Mouse (Mus musculus) C2C12 (cell line): ENCODE measurements around the gene Rtn4r.

Experiments used
- CTCF ChIP-seq: IDR thresholded peaks from one replicate; pipeline ENCODE4 v1.5.1; 2011; ENCODE audit not compliant: control insufficient read depth, insufficient read depth, insufficient read length
- MAX ChIP-seq: IDR thresholded peaks from one replicate; pipeline ENCODE4 v1.6.1; 2011; ENCODE audit warnings: mild to moderate bottlenecking, control low read depth

GRCm38 (mm10) chr16:18116467-18116866, 11.0 kb upstream of the Rtn4r start:
- no peak for TF ChIP-seq CTCF
- TF ChIP-seq MAX: no peak
